Mouse (Mus musculus) ES-Bruce4 (cell line): ENCODE results near the gene Tm4sf20. TPM values are rescaled to one million over a fixed set of nuclear protein-coding genes. Genes with fewer than 3 reads are reported as not detected.

Source experiments
- H3K27ac ChIP-seq: 2 replicates; pipeline ENCODE4 v1.5.1; 2012; ENCODE audit warnings: low read length, inconsistent platforms; ENCODE audit not compliant: insufficient read depth
- H3K27me3 ChIP-seq: 2 replicates; pipeline ENCODE4 v1.6.1; 2012; ENCODE audit warnings: mild to moderate bottlenecking, low read length, inconsistent platforms; ENCODE audit not compliant: control insufficient read depth, poor library complexity, insufficient read depth, severe bottlenecking
- H3K36me3 ChIP-seq: 2 replicates; pipeline ENCODE4 v1.6.1; 2012; ENCODE audit warnings: inconsistent platforms, mild to moderate bottlenecking, low read length, moderate library complexity; ENCODE audit not compliant: control insufficient read depth, poor library complexity, insufficient read depth, severe bottlenecking
- H3K4me1 ChIP-seq: one replicate; pipeline ENCODE4 v1.8.1; 2011; ENCODE audit warnings: low read length; ENCODE audit not compliant: control insufficient read depth, insufficient read depth
- H3K4me3 ChIP-seq: 2 replicates; pipeline ENCODE4 v1.5.1; 2011; ENCODE audit warnings: low read depth, mild to moderate bottlenecking, low read length
- H3K9ac ChIP-seq: 2 replicates; pipeline ENCODE4 v1.6.1; 2012; ENCODE audit warnings: low read depth, mild to moderate bottlenecking, inconsistent platforms; ENCODE audit not compliant: poor library complexity, severe bottlenecking
- H3K9me3 ChIP-seq: replicated peaks from 2 replicates; pipeline ENCODE4 v1.6.1; 2012; ENCODE audit warnings: mild to moderate bottlenecking, low read length, inconsistent platforms; ENCODE audit not compliant: control insufficient read depth, poor library complexity, insufficient read depth, severe bottlenecking
- CTCF ChIP-seq: IDR thresholded peaks from one replicate; pipeline ENCODE4 v1.8.1; 2011; ENCODE audit warnings: low read depth, low read length
- EP300 ChIP-seq: IDR thresholded peaks from 2 replicates; pipeline ENCODE4 v1.6.1; 2011; ENCODE audit warnings: low read depth, low read length; ENCODE audit not compliant: insufficient read depth
- POLR2A ChIP-seq: IDR thresholded peaks from one replicate; pipeline ENCODE4 v1.8.1; 2011; ENCODE audit warnings: low read length; ENCODE audit not compliant: insufficient read depth
- polyA plus RNA-seq: library from polyadenylated mRNA; stranded (reverse); fragments of >200 nt; gene quantifications from 2 replicates; pipeline ENCODE4 v1.2.4, GENCODE M21; 2011; ENCODE audit warnings: low read depth; ENCODE audit not compliant: missing spikeins, insufficient read depth, insufficient read length

The Tm4sf20 gene
- polyA plus RNA-seq, 1 experiment: not detected

DNA sequence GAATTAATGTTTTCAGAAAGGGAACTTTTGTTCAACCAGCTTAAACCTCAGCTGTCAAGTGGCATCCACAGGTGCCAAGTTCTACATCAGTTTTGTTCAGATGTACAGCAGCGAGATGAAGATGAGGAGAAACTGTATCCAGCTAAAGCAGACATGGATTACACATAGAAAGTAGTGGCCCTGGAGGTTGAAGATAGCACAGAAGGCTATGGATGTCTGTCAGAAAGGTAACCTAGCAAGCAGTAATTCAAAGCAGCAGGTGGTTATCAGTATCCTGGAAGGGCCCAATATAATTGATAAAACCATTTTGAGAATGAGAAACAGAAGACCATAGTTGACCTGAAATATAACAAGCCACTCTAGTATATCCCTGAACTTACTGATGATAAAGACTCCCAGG lies 34.9 kb downstream of the Tm4sf20 start:
- H3K36me3 ChIP-seq: peaks cover 34% of the 10 kb centered on the region
- no peak overlapping the region for H3K9ac ChIP-seq
- H3K9me3 ChIP-seq: no peaks in the 10 kb centered on the region
- no peak overlapping the region for H3K4me3 ChIP-seq
- H3K27ac ChIP-seq: no peak overlapping the region
- no peaks in the 10 kb centered on the region for H3K4me1 ChIP-seq
- H3K27me3 ChIP-seq: no peaks in the 10 kb centered on the region
- TF ChIP-seq POLR2A (no peak), CTCF (no peak), EP300 (no peak)

DNA sequence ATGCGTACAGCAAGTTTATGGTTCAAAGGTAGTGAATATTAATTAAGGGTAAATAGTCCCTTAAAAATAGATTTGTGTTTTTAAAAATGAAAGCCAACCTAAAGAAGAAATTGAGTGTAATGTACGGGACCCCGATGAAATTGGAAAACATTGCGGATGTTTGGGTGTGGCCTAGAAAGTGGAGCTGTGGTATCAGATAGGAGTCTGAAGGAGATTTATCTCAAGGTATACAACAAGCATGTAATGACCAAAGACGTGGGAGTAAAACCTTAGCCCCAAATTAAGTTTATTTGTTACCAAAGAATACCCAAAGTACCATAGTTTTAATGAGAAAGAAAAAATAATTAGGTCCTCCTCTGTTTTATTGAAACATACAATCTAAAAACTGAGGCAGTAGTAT lies 41.8 kb downstream of the Tm4sf20 start:
- Histone ChIP-seq H3K4me1 (no peaks in the 10 kb centered on the region), H3K9ac (no peak overlapping the region), H3K4me3 (no peak overlapping the region), H3K27me3 (no peaks in the 10 kb centered on the region), H3K36me3 (peaks cover 18% of the 10 kb centered on the region), H3K27ac (no peak overlapping the region), H3K9me3 (no peaks in the 10 kb centered on the region)
- TF ChIP-seq CTCF (no peak), POLR2A (no peak), EP300 (no peak)

DNA sequence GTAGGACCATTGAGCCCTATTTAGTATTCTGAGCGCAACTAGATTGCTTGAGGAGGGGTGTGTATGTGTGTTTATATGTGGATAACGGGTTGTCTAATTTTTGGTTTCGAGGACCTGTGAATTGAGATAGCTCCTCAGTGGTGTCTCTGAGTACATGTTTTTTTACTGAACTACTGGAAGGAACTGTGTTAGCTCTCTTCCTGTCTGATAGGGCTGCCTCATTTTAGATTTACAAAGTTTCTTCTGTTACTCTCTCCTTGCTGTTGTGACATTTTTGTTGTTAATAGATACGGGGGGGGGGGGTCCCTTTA lies 42.4 kb downstream of the Tm4sf20 start:
- TF ChIP-seq POLR2A: no peak
- H3K27ac ChIP-seq: no peak overlapping the region

DNA sequence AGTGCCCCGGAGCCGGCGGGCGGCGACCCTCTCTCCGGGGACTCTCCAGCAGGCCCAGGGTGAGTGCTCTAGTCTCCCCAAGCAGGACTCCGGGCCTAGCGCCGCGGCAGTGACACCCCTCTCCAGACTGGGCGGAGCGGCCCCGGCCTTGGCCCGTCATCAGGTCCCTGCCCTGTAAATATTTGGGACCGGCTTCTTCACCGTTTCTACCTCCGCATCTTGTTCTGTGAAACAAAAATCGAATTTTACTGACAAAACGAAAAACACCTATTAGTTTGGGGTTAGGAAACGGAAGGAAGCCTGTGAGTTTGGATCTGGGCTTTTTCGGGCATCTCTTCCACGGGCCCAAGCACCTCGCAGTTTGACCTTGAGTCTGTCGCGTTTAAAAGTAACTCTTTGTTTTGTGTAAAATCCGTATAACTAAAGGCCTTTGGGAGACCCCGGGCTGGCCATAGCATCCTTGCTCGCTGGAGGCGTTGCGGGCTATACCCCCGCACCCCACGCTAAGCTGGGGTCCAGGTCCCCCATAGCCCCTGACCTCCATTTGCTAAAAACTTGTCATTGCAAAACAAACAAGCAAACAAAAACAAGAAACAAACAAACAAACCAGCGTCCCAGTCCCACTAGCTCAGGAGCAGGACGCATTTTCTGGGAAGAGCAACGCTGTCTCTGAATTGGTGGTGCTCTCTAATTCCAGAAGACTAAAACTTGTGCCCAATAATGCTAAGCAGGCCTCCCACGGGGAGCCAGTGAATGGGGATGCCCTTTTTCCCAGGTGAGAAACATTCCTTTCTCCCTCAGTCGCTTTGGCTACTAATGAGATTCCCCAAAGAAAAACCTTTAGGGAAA lies 43.0 kb downstream of the Tm4sf20 start:
- H3K9me3 ChIP-seq: no peaks in the 10 kb centered on the region
- H3K27ac ChIP-seq: no peak overlapping the region
- H3K9ac ChIP-seq: peak overlapping the region; percentile 95
- no peaks in the 10 kb centered on the region for H3K27me3 ChIP-seq
- TF ChIP-seq CTCF: no peak
- no peaks in the 10 kb centered on the region for H3K4me1 ChIP-seq
- peaks cover 8% of the 10 kb centered on the region for H3K36me3 ChIP-seq
- peak overlapping the region; percentile 88 for H3K4me3 ChIP-seq

More for the DNA sequence above, 42.4 kb downstream of the Tm4sf20 start:
- peaks cover 12% of the 10 kb centered on the region for H3K36me3 ChIP-seq
- no peak overlapping the region for H3K4me3 ChIP-seq
- H3K27me3 ChIP-seq: no peaks in the 10 kb centered on the region
- no peaks in the 10 kb centered on the region for H3K4me1 ChIP-seq
- H3K9ac ChIP-seq: peak overlapping the region; percentile 95
- no peaks in the 10 kb centered on the region for H3K9me3 ChIP-seq

DNA sequence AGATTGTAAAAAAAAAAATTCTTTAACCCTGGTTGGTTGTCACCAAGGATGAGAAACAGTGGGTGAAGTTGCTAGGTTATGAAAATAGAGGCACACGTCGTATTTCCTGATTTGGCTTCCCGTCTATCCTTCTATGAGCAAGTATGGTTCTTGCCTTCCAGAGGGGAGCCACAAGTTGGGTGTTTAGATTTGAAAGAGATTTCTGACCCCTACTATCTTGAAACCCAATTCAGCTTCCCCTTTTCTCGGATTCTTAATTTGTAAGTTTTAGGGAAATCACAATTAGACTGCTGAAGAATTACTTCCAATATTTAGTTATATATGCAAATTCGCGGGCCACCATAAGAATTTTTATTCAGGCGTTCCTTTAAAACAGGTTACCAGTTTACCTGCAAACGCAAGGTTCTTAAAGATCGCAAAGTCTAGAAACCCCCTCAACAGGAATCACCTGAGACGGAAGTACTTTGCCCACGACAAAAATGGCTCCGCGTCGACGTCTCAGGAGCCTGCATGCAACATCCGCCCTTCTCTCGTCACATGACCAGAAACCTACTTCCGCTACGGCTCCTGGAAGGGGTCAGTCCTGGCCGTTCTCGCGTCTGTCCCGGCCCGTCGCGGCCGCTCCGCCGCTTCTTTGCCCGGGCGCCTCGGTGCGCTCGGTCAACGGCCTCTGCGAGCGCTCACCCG lies 43.8 kb downstream of the Tm4sf20 start, which contains the start of gene Mff:
TSS of gene Mff (plus strand) at position 552 of the 687 bp plus-strand sequence.
- Histone ChIP-seq H3K4me3 (peak within 1 kb of the TSS; percentile 88), H3K9me3 (no peaks in the 10 kb centered on the region), H3K9ac (peak within 1 kb of the TSS; percentile 95), H3K27ac (no peak within 1 kb of the TSS), H3K36me3 (peaks cover 4% of the 10 kb centered on the region), H3K4me1 (no peaks in the 10 kb centered on the region), H3K27me3 (no peaks in the 10 kb centered on the region)
- TF ChIP-seq EP300 (peak; percentile 76), POLR2A (no peak), CTCF (no peak)

DNA sequence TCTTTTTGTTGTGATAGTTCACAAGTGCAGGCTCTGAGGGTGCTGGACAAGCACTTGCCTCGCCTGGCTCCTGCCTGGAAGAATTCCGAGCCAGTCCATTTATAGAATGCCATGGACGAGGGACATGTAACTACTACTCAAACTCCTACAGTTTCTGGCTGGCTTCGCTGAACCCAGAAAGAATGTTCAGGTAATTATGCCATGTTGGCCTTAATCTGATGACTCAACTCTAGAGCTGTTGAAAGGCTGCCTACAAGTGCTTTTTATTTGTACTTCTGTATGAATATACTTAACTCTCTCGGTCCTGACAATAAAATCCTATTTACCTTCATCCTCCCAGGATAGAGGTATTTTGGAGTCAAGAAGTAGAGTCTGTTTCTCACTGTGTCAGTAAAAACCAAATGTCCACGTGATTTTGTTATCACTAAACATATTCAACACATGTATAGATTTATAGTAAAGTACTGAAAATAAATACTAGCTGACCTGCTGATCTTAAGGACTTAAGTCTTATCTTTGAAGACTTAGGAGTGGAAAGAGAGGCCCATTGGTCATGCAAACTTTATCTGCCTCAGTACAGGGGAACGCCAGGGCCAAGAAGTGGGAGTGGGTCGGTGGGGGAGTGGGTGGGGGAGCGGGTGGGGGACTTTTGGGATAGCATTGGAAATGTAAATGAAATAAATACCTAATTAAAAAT lies 50.3 kb downstream of the Tm4sf20 start:
- Histone ChIP-seq H3K27ac (no peak overlapping the region), H3K4me1 (no peaks in the 10 kb centered on the region), H3K9ac (no peak overlapping the region), H3K4me3 (no peak overlapping the region), H3K9me3 (no peaks in the 10 kb centered on the region), H3K27me3 (no peaks in the 10 kb centered on the region), H3K36me3 (no peaks in the 10 kb centered on the region)
- no peak for TF ChIP-seq CTCF
- no peak for TF ChIP-seq POLR2A
- TF ChIP-seq EP300: no peak

Other genes with a start within 250 kb of the Tm4sf20 start
- 0.18 TPM in 1 of 2 replicates, not detected in the other for gene Col4a4, start 181.6 kb downstream of the Tm4sf20 start, polyA plus RNA-seq
- gene Col4a3, start 181.5 kb downstream of the Tm4sf20 start, polyA plus RNA-seq: 0.08 TPM in 1 of 2 replicates, not detected in the other
- 157 and 170 TPM in 2 replicates for gene Mff, start 43.6 kb downstream of the Tm4sf20 start, polyA plus RNA-seq
- not detected in 2 replicates for gene Gm47791, start 2.8 kb upstream of the Tm4sf20 start, polyA plus RNA-seq
- 124 and 133 TPM in 2 replicates for gene Agfg1, start 71.0 kb upstream of the Tm4sf20 start, polyA plus RNA-seq
- gene A030005L19Rik, start 144.9 kb upstream of the Tm4sf20 start, polyA plus RNA-seq: 1.1 TPM in 1 of 2 replicates, not detected in the other
- gene A030014E15Rik, start 156.5 kb upstream of the Tm4sf20 start, polyA plus RNA-seq: not detected in 2 replicates
- gene Gm6217, start 162.9 kb upstream of the Tm4sf20 start, polyA plus RNA-seq: not detected in 2 replicates
- not detected in 2 replicates for gene A030003K21Rik, start 174.9 kb upstream of the Tm4sf20 start, polyA plus RNA-seq
- gene Gm7544, start 187.6 kb upstream of the Tm4sf20 start, polyA plus RNA-seq: not detected in 2 replicates
- gene Gm47955, start 191.8 kb upstream of the Tm4sf20 start, polyA plus RNA-seq: not detected in 2 replicates
- gene Gm47959, start 232.1 kb upstream of the Tm4sf20 start, polyA plus RNA-seq: not detected in 2 replicates